Mouse (Mus musculus): ENCODE data around the gene Auts2. TPM values are rescaled to one million over a fixed set of nuclear protein-coding genes. Genes with fewer than 3 reads are reported as not detected.

Auts2 gene
- polyA plus RNA-seq, 1 experiment from 2014 or later: 70.3 TPM

GRCm38 (mm10) chr5:131971901-131972300, 571.2 kb downstream of the Auts2 start:
- ATAC-seq (ENCODE audit: low FRiP score): no peak
- H3K4me2 ChIP-seq (replicated peaks; ENCODE audit: low read depth, low read length): no peak overlapping the region
- H3K27ac ChIP-seq (ENCODE audit: low read depth, low read length): no peak overlapping the region
- H3K4me1 ChIP-seq (replicated peaks; ENCODE audit: control insufficient read depth, insufficient read depth, low read length): no peaks in the 10 kb centered on the region
- H3K9ac ChIP-seq (ENCODE audit: low read depth, low read length): no peak overlapping the region
- no peaks in the 10 kb centered on the region for H3K27me3 ChIP-seq (ENCODE audit: control insufficient read depth, insufficient read depth, low read length)
- H3K9me3 ChIP-seq (ENCODE audit: control insufficient read depth, low read length): no peaks in the 10 kb centered on the region
- H3K4me3 ChIP-seq (ENCODE audit: low read depth, low read length): no peak overlapping the region
- WGBS: 88% methylated on average over 2 of the region's 2 CpGs
- no peak for DNase-seq (ENCODE audit: low spot score)
- no peaks in the 10 kb centered on the region for H3K36me3 ChIP-seq (ENCODE audit: control insufficient read depth, insufficient read depth, low read length)

- Histone ChIP-seq H3K27me3 (ENCODE audit: control insufficient read depth, insufficient read depth, low read length) (no peaks in the 10 kb centered on the region), H3K4me2 (replicated peaks; ENCODE audit: low read depth, low read length) (no peak overlapping the region), H3K36me3 (ENCODE audit: control insufficient read depth, insufficient read depth, low read length) (no peaks in the 10 kb centered on the region), H3K27ac (ENCODE audit: low read depth, low read length) (no peak overlapping the region), H3K4me1 (replicated peaks; ENCODE audit: control insufficient read depth, insufficient read depth, low read length) (no peaks in the 10 kb centered on the region), H3K4me3 (ENCODE audit: low read depth, low read length) (no peak overlapping the region), H3K9me3 (ENCODE audit: control insufficient read depth, low read length) (no peaks in the 10 kb centered on the region), H3K9ac (ENCODE audit: low read depth, low read length) (no peak overlapping the region)
- WGBS: 92% methylated on average over 6 of the region's 6 CpGs
- no peak for DNase-seq (ENCODE audit: low spot score)
- ATAC-seq (ENCODE audit: low FRiP score): no peak
These were observed 577.6 kb downstream of the Auts2 start for GRCm38 (mm10) chr5:131965499-131965898.

- no peaks in the 10 kb centered on the region for H3K9me3 ChIP-seq (ENCODE audit: control insufficient read depth, low read length)
- no peak overlapping the region for H3K4me3 ChIP-seq (ENCODE audit: low read depth, low read length)
- no peak overlapping the region for H3K4me2 ChIP-seq (replicated peaks; ENCODE audit: low read depth, low read length)
- H3K27me3 ChIP-seq (ENCODE audit: control insufficient read depth, insufficient read depth, low read length): no peaks in the 10 kb centered on the region
- no peak overlapping the region for H3K9ac ChIP-seq (ENCODE audit: low read depth, low read length)
- H3K36me3 ChIP-seq (ENCODE audit: control insufficient read depth, insufficient read depth, low read length): no peaks in the 10 kb centered on the region
- WGBS: 96% methylated on average over 4 of the region's 4 CpGs
- ATAC-seq (ENCODE audit: low FRiP score) (no peak), DNase-seq (ENCODE audit: low spot score) (no peak)
- no peaks in the 10 kb centered on the region for H3K4me1 ChIP-seq (replicated peaks; ENCODE audit: control insufficient read depth, insufficient read depth, low read length)
- H3K27ac ChIP-seq (ENCODE audit: low read depth, low read length): no peak overlapping the region
These were observed 579.6 kb downstream of the Auts2 start for GRCm38 (mm10) chr5:131963565-131963964.

GRCm38 (mm10) chr5:131961859-131962258, 581.3 kb downstream of the Auts2 start:
- DNase-seq (ENCODE audit: low spot score) (no peak), ATAC-seq (ENCODE audit: low FRiP score) (no peak)
- no peaks in the 10 kb centered on the region for H3K27me3 ChIP-seq (ENCODE audit: control insufficient read depth, insufficient read depth, low read length)
- no peaks in the 10 kb centered on the region for H3K9me3 ChIP-seq (ENCODE audit: control insufficient read depth, low read length)
- H3K4me3 ChIP-seq (ENCODE audit: low read depth, low read length): no peak overlapping the region
- H3K4me1 ChIP-seq (replicated peaks; ENCODE audit: control insufficient read depth, insufficient read depth, low read length): no peaks in the 10 kb centered on the region
- H3K4me2 ChIP-seq (replicated peaks; ENCODE audit: low read depth, low read length): no peak overlapping the region
- 88% methylated on average over 2 of the region's 2 CpGs for WGBS
- H3K27ac ChIP-seq (ENCODE audit: low read depth, low read length): no peak overlapping the region
- H3K36me3 ChIP-seq (ENCODE audit: control insufficient read depth, insufficient read depth, low read length): no peaks in the 10 kb centered on the region
- H3K9ac ChIP-seq (ENCODE audit: low read depth, low read length): no peak overlapping the region

- ATAC-seq (ENCODE audit: low FRiP score) (no peak), DNase-seq (ENCODE audit: low spot score) (no peak)
- Histone ChIP-seq H3K27me3 (ENCODE audit: control insufficient read depth, insufficient read depth, low read length) (no peaks in the 10 kb centered on the region), H3K9me3 (ENCODE audit: control insufficient read depth, low read length) (no peaks in the 10 kb centered on the region), H3K36me3 (ENCODE audit: control insufficient read depth, insufficient read depth, low read length) (no peaks in the 10 kb centered on the region), H3K9ac (ENCODE audit: low read depth, low read length) (no peak overlapping the region), H3K4me3 (ENCODE audit: low read depth, low read length) (no peak overlapping the region), H3K4me1 (replicated peaks; ENCODE audit: control insufficient read depth, insufficient read depth, low read length) (no peaks in the 10 kb centered on the region), H3K4me2 (replicated peaks; ENCODE audit: low read depth, low read length) (no peak overlapping the region), H3K27ac (ENCODE audit: low read depth, low read length) (no peak overlapping the region)
These were observed 582.7 kb downstream of the Auts2 start for GRCm38 (mm10) chr5:131960432-131960831.

- WGBS: 75% methylated on average over 3 of the region's 3 CpGs
These were observed 586.1 kb downstream of the Auts2 start for GRCm38 (mm10) chr5:131956998-131957397.

GRCm38 (mm10) chr5:131956090-131956489, 587.1 kb downstream of the Auts2 start:
- Histone ChIP-seq H3K9ac (ENCODE audit: low read depth, low read length) (no peak overlapping the region), H3K9me3 (ENCODE audit: control insufficient read depth, low read length) (no peaks in the 10 kb centered on the region), H3K27ac (ENCODE audit: low read depth, low read length) (no peak overlapping the region), H3K4me1 (replicated peaks; ENCODE audit: control insufficient read depth, insufficient read depth, low read length) (no peaks in the 10 kb centered on the region), H3K27me3 (ENCODE audit: control insufficient read depth, insufficient read depth, low read length) (no peaks in the 10 kb centered on the region), H3K4me2 (replicated peaks; ENCODE audit: low read depth, low read length) (no peak overlapping the region), H3K36me3 (ENCODE audit: control insufficient read depth, insufficient read depth, low read length) (no peaks in the 10 kb centered on the region), H3K4me3 (ENCODE audit: low read depth, low read length) (no peak overlapping the region)
- DNase-seq (ENCODE audit: low spot score) (no peak), ATAC-seq (ENCODE audit: low FRiP score) (no peak)
- 43% methylated on average over 7 of the region's 7 CpGs for WGBS

More at GRCm38 (mm10) chr5:131956998-131957397, 586.1 kb downstream of the Auts2 start:
- Histone ChIP-seq H3K36me3 (ENCODE audit: control insufficient read depth, insufficient read depth, low read length) (no peaks in the 10 kb centered on the region), H3K27me3 (ENCODE audit: control insufficient read depth, insufficient read depth, low read length) (no peaks in the 10 kb centered on the region), H3K27ac (ENCODE audit: low read depth, low read length) (no peak overlapping the region), H3K4me2 (replicated peaks; ENCODE audit: low read depth, low read length) (no peak overlapping the region), H3K9ac (ENCODE audit: low read depth, low read length) (no peak overlapping the region), H3K9me3 (ENCODE audit: control insufficient read depth, low read length) (no peaks in the 10 kb centered on the region), H3K4me3 (ENCODE audit: low read depth, low read length) (no peak overlapping the region), H3K4me1 (replicated peaks; ENCODE audit: control insufficient read depth, insufficient read depth, low read length) (no peaks in the 10 kb centered on the region)
- ATAC-seq (ENCODE audit: low FRiP score) (no peak), DNase-seq (ENCODE audit: low spot score) (no peak)

GRCm38 (mm10) chr5:131955227-131956016, 587.7 kb downstream of the Auts2 start:
- H3K4me3 ChIP-seq (ENCODE audit: low read depth, low read length): no peak overlapping the region
- H3K4me1 ChIP-seq (replicated peaks; ENCODE audit: control insufficient read depth, insufficient read depth, low read length): no peaks in the 10 kb centered on the region
- no peaks in the 10 kb centered on the region for H3K9me3 ChIP-seq (ENCODE audit: control insufficient read depth, low read length)
- no peaks in the 10 kb centered on the region for H3K36me3 ChIP-seq (ENCODE audit: control insufficient read depth, insufficient read depth, low read length)
- DNase-seq (ENCODE audit: low spot score): no peak
- H3K4me2 ChIP-seq (replicated peaks; ENCODE audit: low read depth, low read length): no peak overlapping the region
- no peak overlapping the region for H3K27ac ChIP-seq (ENCODE audit: low read depth, low read length)
- ATAC-seq (ENCODE audit: low FRiP score): no peak
- no peaks in the 10 kb centered on the region for H3K27me3 ChIP-seq (ENCODE audit: control insufficient read depth, insufficient read depth, low read length)
- no peak overlapping the region for H3K9ac ChIP-seq (ENCODE audit: low read depth, low read length)
- 86% methylated on average over 8 of the region's 8 CpGs for WGBS

GRCm38 (mm10) chr5:131948571-131949151, 594.5 kb downstream of the Auts2 start:
- DNase-seq (ENCODE audit: low spot score): peak; percentile 30

More at GRCm38 (mm10) chr5:131948571-131949151, 594.5 kb downstream of the Auts2 start:
- Histone ChIP-seq H3K27ac (ENCODE audit: low read depth, low read length) (0 out of 2 replicates have a peak overlapping the region, but pooled peaks have one; percentile 34), H3K27me3 (ENCODE audit: control insufficient read depth, insufficient read depth, low read length) (no peaks in the 10 kb centered on the region), H3K9me3 (ENCODE audit: control insufficient read depth, low read length) (no peaks in the 10 kb centered on the region), H3K4me2 (replicated peaks; ENCODE audit: low read depth, low read length) (no peak overlapping the region), H3K36me3 (ENCODE audit: control insufficient read depth, insufficient read depth, low read length) (no peaks in the 10 kb centered on the region), H3K4me1 (replicated peaks; ENCODE audit: control insufficient read depth, insufficient read depth, low read length) (no peaks in the 10 kb centered on the region; the same call in 1 of the 2 replicates), H3K9ac (ENCODE audit: low read depth, low read length) (no peak overlapping the region), H3K4me3 (ENCODE audit: low read depth, low read length) (no peak overlapping the region)
- no peak for ATAC-seq (ENCODE audit: low FRiP score)
- 31% methylated on average over 7 of the region's 7 CpGs for WGBS

Measured in hindbrain, embryonic 11.5 days (tissue).